Mouse (Mus musculus): ENCODE measurements at regions not wholly inside any gene's neighbourhood (a gene's known extent, or its start where the extent isn't known, plus 50 kb on each side); places are given as distances from the start of the nearest gene placed in this dataset.
A peak's percentile ranks its signal among the peaks of the same experiment; 100 is the strongest.

DNA sequence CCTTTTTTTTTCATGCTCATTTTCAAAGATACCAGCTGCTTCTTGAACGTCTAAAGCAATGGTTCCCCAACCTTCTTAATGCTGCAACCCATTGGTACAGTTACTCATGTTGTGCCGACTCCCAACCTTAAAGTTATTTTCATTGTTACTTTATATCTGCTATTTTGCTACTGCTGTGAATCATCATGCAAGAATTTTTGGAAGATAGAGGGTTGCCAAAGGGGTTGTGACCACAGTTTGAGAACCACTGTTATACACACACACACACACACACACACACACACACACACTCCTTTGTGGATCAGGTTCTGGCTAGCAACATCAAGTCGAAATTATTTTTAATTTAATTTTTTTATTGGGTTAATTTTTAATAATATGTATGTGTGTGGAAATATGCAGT is 96.8 kb upstream of the Satb2 start:
- H3K36me3 ChIP-seq (ENCODE audit: control insufficient read depth, insufficient read depth, low read length): no peaks in the 10 kb centered on the region
- DNase-seq (ENCODE audit: low spot score): no peak
- no peak overlapping the region for H3K4me2 ChIP-seq (ENCODE audit: low read depth)
- H3K27ac ChIP-seq (ENCODE audit: low read depth, low read length): no peak overlapping the region
- H3K27me3 ChIP-seq (ENCODE audit: control insufficient read depth, insufficient read depth, low read length): no peaks in the 10 kb centered on the region
- no peak overlapping the region for H3K4me3 ChIP-seq (ENCODE audit: low read depth, low read length)
- 78% methylated on average over 3 of the region's 3 CpGs for WGBS
- H3K9me3 ChIP-seq (ENCODE audit: control insufficient read depth, low read length): no peaks in the 10 kb centered on the region
- no peak overlapping the region for H3K9ac ChIP-seq (ENCODE audit: low read length)
- no peak for ATAC-seq (ENCODE audit: insufficient read depth, low FRiP score, low TSS enrichment)
- H3K4me1 ChIP-seq (ENCODE audit: control insufficient read depth, insufficient read depth, low read length): no peaks in the 10 kb centered on the region

DNA sequence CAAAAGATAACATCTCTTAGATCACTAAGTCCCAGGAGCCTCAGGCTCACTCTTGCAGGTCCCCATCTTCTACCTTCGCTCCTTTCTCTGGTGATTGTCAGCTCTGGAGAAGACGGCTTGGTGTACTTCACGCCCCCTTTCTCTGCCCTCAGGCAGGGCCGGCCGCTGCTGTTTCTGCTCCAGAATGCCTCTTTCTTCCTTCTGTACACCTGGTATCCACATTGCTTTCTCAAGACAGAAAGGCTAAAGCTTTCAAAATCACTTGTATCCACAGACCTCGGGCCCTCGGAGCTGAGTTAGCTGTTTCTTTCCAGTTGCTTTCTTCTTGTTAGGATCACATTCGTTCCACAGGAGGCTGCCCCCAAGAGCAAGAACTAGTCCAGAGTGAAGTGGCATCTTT is 98.2 kb upstream of the Satb2 start:
- Histone ChIP-seq H3K27ac (ENCODE audit: low read depth, low read length) (no peak overlapping the region), H3K27me3 (ENCODE audit: control insufficient read depth, insufficient read depth, low read length) (no peaks in the 10 kb centered on the region), H3K4me2 (ENCODE audit: low read depth) (no peak overlapping the region), H3K4me1 (ENCODE audit: control insufficient read depth, insufficient read depth, low read length) (no peaks in the 10 kb centered on the region), H3K9me3 (ENCODE audit: control insufficient read depth, low read length) (no peaks in the 10 kb centered on the region), H3K36me3 (ENCODE audit: control insufficient read depth, insufficient read depth, low read length) (no peaks in the 10 kb centered on the region), H3K4me3 (ENCODE audit: low read depth, low read length) (no peak overlapping the region), H3K9ac (ENCODE audit: low read length) (no peak overlapping the region)
- DNase-seq (ENCODE audit: low spot score) (no peak), ATAC-seq (ENCODE audit: insufficient read depth, low FRiP score, low TSS enrichment) (no peak)
- WGBS: 55% methylated on average over 8 of the region's 8 CpGs

DNA sequence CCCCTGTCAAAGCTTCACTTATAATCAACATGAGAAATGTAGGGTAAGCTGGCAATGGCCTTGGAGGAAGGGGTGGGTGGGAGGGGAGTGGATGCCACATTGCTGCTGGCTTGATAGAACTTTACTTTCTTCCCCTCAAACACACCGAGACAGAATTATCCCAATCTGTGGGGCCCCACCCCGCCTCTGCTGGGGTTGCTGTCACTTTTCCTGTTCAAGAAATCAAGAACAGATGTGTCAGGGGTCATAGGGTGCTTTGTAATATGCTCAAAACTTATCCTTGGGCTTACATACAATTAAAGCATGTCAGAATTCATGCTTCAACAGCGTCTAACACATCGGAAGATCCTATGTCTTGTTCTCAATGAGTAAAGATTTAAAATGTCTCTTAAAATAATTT is 101.9 kb upstream of the Satb2 start:
- H3K9me3 ChIP-seq (ENCODE audit: control insufficient read depth, low read length): no peaks in the 10 kb centered on the region
- no peak overlapping the region for H3K4me2 ChIP-seq (ENCODE audit: low read depth)
- H3K36me3 ChIP-seq (ENCODE audit: control insufficient read depth, insufficient read depth, low read length): no peaks in the 10 kb centered on the region
- DNase-seq (ENCODE audit: low spot score) (no peak), ATAC-seq (ENCODE audit: insufficient read depth, low FRiP score, low TSS enrichment) (no peak)
- no peak overlapping the region for H3K9ac ChIP-seq (ENCODE audit: low read length)
- WGBS: 63% methylated on average over 4 of the region's 4 CpGs
- H3K27me3 ChIP-seq (ENCODE audit: control insufficient read depth, insufficient read depth, low read length): no peaks in the 10 kb centered on the region
- no peak overlapping the region for H3K4me3 ChIP-seq (ENCODE audit: low read depth, low read length)
- H3K27ac ChIP-seq (ENCODE audit: low read depth, low read length): no peak overlapping the region
- H3K4me1 ChIP-seq (ENCODE audit: control insufficient read depth, insufficient read depth, low read length): no peaks in the 10 kb centered on the region; the same call in 1 of the 2 replicates

DNA sequence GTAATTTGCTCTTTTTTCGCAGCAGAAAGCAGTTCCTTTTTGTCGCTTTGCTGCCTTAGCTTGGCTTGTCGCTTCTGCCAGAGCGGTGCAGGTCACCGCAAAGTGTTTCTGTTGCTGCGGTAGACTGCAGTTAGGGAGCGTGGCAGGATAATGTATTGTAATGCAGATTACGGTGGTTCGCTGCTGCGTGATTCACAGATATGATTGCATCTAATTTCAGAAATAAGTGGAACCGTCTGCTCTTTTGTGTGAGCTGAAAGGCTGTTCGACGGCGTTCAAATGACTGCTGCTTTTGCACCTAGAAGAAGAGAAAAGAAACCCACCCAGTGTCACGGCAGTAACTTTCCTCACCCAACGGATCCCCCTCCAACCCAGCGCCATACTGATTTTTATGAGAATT is 104.7 kb upstream of the Satb2 start:
- WGBS: 48% methylated on average over 17 of the region's 17 CpGs
- Histone ChIP-seq H3K9ac (ENCODE audit: low read length) (no peak overlapping the region), H3K27ac (ENCODE audit: low read depth, low read length) (no peak overlapping the region), H3K36me3 (ENCODE audit: control insufficient read depth, insufficient read depth, low read length) (no peaks in the 10 kb centered on the region), H3K4me2 (ENCODE audit: low read depth) (0 out of 2 replicates have a peak overlapping the region, but pooled peaks have one; percentile 12), H3K27me3 (ENCODE audit: control insufficient read depth, insufficient read depth, low read length) (no peaks in the 10 kb centered on the region), H3K4me1 (ENCODE audit: control insufficient read depth, insufficient read depth, low read length) (no peaks in the 10 kb centered on the region; the same call in 1 of the 2 replicates), H3K9me3 (ENCODE audit: control insufficient read depth, low read length) (no peaks in the 10 kb centered on the region), H3K4me3 (ENCODE audit: low read depth, low read length) (no peak overlapping the region)
- ATAC-seq (ENCODE audit: insufficient read depth, low FRiP score, low TSS enrichment): peak; percentile 55; the same call in 1 of the 2 replicates
- no peak for DNase-seq (ENCODE audit: low spot score)

DNA sequence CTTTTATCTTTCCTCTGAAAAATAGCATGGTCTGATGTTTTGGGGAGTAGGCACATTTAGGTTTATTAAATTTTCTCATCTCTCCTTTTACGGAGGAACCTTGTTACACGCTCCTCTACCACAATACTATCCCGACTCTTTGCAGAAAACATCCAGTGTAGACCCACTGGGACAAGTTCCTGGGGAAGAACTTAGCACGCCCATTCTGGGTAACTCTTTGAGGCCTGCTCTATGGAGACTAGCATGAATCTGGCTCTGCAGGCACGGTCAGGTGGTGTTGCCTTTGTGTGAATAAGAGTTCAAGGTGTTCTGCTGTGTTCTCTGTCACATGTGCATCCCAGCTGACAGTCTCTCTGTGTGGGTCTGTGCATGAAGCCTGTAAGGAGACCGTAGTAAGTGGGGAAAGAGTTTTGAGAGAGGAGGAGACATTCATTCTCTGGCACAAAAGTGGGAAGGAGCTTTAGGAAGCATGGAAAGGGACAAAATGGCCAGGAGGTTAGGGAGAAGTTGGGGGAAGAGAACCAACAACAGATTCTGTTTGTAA is 105.2 kb upstream of the Satb2 start:
- ATAC-seq (ENCODE audit: insufficient read depth, low FRiP score, low TSS enrichment): no peak
- 93% methylated on average over 6 of the region's 6 CpGs for WGBS
- no peaks in the 10 kb centered on the region; the same call in 1 of the 2 replicates for H3K4me1 ChIP-seq (ENCODE audit: control insufficient read depth, insufficient read depth, low read length)
- H3K27me3 ChIP-seq (ENCODE audit: control insufficient read depth, insufficient read depth, low read length): no peaks in the 10 kb centered on the region
- no peak overlapping the region for H3K4me3 ChIP-seq (ENCODE audit: low read depth, low read length)
- H3K9ac ChIP-seq (ENCODE audit: low read length): no peak overlapping the region
- H3K4me2 ChIP-seq (ENCODE audit: low read depth): no peak overlapping the region
- no peak for DNase-seq (ENCODE audit: low spot score)
- H3K9me3 ChIP-seq (ENCODE audit: control insufficient read depth, low read length): no peaks in the 10 kb centered on the region
- H3K36me3 ChIP-seq (ENCODE audit: control insufficient read depth, insufficient read depth, low read length): no peaks in the 10 kb centered on the region
- H3K27ac ChIP-seq (ENCODE audit: low read depth, low read length): no peak overlapping the region

DNA sequence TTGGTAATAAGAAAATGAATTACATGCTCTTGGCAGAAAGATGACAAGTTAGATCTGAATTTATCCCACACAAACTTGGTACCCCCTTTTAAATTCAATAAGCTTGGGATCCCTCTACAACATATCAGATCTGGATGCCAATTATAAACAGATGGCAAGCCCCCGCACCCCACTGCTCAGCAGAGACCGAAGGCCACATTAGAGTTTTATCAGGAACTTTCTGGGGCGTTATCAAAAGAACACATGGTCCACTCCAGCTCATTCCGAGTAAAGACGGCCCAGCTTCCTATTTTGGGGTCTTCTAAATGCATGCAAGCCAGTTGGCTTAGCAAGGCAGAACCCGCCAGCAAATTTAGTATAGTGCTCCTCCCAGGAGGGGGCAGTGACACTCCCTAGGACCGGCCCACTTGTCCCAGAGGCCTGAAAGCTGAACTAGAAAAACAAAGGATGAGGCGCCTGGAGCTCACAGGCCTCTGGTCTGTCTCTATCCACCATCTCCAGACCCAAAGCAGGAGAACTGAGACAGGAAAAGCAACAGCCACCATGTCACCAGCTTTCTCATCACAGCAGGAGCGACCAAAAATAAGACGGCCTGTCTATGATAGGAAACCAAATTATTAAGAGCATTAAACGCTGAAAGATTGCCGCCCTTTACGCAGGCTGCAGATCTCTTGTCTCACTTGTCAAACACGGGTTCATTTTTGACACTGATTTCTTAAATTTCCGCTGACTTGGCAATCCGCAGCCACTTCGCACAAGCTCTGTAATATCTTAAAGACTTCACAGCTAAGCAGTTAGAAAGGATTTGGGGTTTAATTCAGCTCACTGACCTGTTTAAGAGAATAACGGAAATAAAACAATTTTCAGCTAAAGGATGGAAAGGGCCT is 117.2 kb upstream of the Satb2 start:
- Histone ChIP-seq H3K36me3 (ENCODE audit: control insufficient read depth, insufficient read depth, low read length) (no peaks in the 10 kb centered on the region), H3K9ac (ENCODE audit: low read length) (no peak overlapping the region), H3K4me2 (ENCODE audit: low read depth) (no peak overlapping the region), H3K9me3 (ENCODE audit: control insufficient read depth, low read length) (no peaks in the 10 kb centered on the region), H3K4me3 (ENCODE audit: low read depth, low read length) (no peak overlapping the region), H3K4me1 (ENCODE audit: control insufficient read depth, insufficient read depth, low read length) (no peaks in the 10 kb centered on the region), H3K27ac (ENCODE audit: low read depth, low read length) (no peak overlapping the region), H3K27me3 (ENCODE audit: control insufficient read depth, insufficient read depth, low read length) (no peaks in the 10 kb centered on the region)
- ATAC-seq (ENCODE audit: insufficient read depth, low FRiP score, low TSS enrichment) (peak; percentile 58; the same call in 1 of the 2 replicates), DNase-seq (ENCODE audit: low spot score) (peak; percentile 19)
- 72% methylated on average over 18 of the region's 18 CpGs for WGBS

DNA sequence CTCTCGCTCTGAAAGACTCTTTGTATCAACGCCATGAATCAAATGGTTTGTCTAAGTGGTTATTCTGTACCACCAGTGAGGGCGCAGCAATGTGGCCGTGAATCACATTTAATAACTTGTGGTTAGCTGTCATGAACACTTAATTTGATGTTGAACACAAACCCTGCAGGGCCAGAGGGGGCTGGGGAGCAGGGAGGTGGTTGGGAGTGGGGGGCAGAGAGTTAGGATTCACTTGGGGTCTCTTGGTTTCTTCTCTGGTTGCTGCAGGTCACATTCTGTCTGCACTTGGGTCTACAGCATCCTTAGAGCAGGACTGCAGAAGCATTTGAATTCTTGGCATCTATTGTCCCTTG is 117.8 kb upstream of the Satb2 start:
- Histone ChIP-seq H3K27me3 (ENCODE audit: control insufficient read depth, insufficient read depth, low read length) (no peaks in the 10 kb centered on the region), H3K36me3 (ENCODE audit: control insufficient read depth, insufficient read depth, low read length) (no peaks in the 10 kb centered on the region), H3K4me3 (ENCODE audit: low read depth, low read length) (no peak overlapping the region), H3K4me1 (ENCODE audit: control insufficient read depth, insufficient read depth, low read length) (no peaks in the 10 kb centered on the region), H3K9ac (ENCODE audit: low read length) (no peak overlapping the region), H3K4me2 (ENCODE audit: low read depth) (no peak overlapping the region), H3K27ac (ENCODE audit: low read depth, low read length) (no peak overlapping the region), H3K9me3 (ENCODE audit: control insufficient read depth, low read length) (no peaks in the 10 kb centered on the region)
- ATAC-seq (ENCODE audit: insufficient read depth, low FRiP score, low TSS enrichment): no peak
- DNase-seq (ENCODE audit: low spot score): peak; percentile 21
- WGBS: 66% methylated on average over 4 of the region's 4 CpGs

DNA sequence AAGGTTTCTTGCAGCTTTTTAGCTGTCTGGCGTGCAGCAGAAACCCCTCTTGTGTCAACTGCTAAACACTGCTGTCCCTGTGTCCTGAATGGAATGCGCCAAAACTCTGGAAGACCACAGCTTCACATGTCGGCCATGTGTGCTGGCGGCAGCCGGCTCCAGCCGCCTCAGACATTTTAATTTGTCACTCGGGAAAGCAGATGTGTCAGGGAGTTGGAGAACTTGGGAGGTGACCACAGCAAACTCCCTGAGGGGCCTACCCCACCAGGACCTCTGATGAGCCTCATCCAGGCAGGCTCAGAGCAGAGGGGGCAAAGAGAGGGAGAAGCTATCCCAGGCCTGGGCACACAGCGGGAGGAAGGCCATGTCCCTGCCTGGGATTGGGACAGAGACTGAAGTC is 118.3 kb upstream of the Satb2 start:
- DNase-seq (ENCODE audit: low spot score) (peak; percentile 28), ATAC-seq (ENCODE audit: insufficient read depth, low FRiP score, low TSS enrichment) (no peak)
- Histone ChIP-seq H3K4me3 (ENCODE audit: low read depth, low read length) (no peak overlapping the region), H3K27ac (ENCODE audit: low read depth, low read length) (no peak overlapping the region), H3K9me3 (ENCODE audit: control insufficient read depth, low read length) (no peaks in the 10 kb centered on the region), H3K27me3 (ENCODE audit: control insufficient read depth, insufficient read depth, low read length) (no peaks in the 10 kb centered on the region), H3K36me3 (ENCODE audit: control insufficient read depth, insufficient read depth, low read length) (no peaks in the 10 kb centered on the region), H3K4me1 (ENCODE audit: control insufficient read depth, insufficient read depth, low read length) (no peaks in the 10 kb centered on the region), H3K4me2 (ENCODE audit: low read depth) (no peak overlapping the region), H3K9ac (ENCODE audit: low read length) (no peak overlapping the region)
- WGBS: 64% methylated on average over 8 of the region's 8 CpGs

DNA sequence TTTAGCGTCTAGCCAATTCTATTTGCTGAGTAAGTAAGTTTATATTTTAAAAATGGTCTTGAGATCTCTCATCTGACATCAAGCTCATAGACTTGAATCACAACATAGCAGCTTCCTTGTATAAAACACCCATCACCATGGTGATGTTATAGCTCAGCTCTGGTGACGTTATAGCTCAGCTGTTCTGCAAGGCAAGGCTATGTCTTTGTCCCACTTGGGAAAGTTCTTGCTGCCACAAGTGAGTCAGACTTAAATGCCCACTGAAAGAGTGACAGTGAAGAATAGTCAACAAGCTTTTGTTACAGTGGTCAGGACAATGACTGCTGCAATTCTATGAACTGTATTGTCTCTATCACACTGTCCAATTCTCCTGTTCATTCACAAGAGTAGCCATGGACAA is 122.2 kb upstream of the Satb2 start:
- no peaks in the 10 kb centered on the region for H3K36me3 ChIP-seq (ENCODE audit: control insufficient read depth, insufficient read depth, low read length)
- H3K4me2 ChIP-seq (ENCODE audit: low read depth): no peak overlapping the region
- H3K4me1 ChIP-seq (ENCODE audit: control insufficient read depth, insufficient read depth, low read length): no peaks in the 10 kb centered on the region
- H3K9ac ChIP-seq (ENCODE audit: low read length): no peak overlapping the region
- H3K4me3 ChIP-seq (ENCODE audit: low read depth, low read length): no peak overlapping the region
- H3K9me3 ChIP-seq (ENCODE audit: control insufficient read depth, low read length): no peaks in the 10 kb centered on the region
- H3K27ac ChIP-seq (ENCODE audit: low read depth, low read length): no peak overlapping the region
- no peaks in the 10 kb centered on the region for H3K27me3 ChIP-seq (ENCODE audit: control insufficient read depth, insufficient read depth, low read length)
- ATAC-seq (ENCODE audit: insufficient read depth, low FRiP score, low TSS enrichment): peak; percentile 28; the same call in 1 of the 2 replicates
- WGBS: 80% methylated on average over 2 of the region's 2 CpGs
- no peak for DNase-seq (ENCODE audit: low spot score)
